Mouse (Mus musculus) kidney, postnatal 4 days (tissue): ENCODE measurements around the gene S100a10.
A peak's percentile ranks its signal among the peaks of the same experiment; 100 is the strongest.
"Not testable (repeated sequence)": the region's sequence is repeated elsewhere in the genome, so short reads cannot be mapped to it uniquely, and the experiment has no call there.

ENCODE experiments used
- DNase-seq, 2 experiments: peaks; one replicate each; pipeline ENCODE4 v3.0.0; 2021; ENCODE audit warnings: mixed read lengths in 2 of 2

S100a10 gene

DNA sequence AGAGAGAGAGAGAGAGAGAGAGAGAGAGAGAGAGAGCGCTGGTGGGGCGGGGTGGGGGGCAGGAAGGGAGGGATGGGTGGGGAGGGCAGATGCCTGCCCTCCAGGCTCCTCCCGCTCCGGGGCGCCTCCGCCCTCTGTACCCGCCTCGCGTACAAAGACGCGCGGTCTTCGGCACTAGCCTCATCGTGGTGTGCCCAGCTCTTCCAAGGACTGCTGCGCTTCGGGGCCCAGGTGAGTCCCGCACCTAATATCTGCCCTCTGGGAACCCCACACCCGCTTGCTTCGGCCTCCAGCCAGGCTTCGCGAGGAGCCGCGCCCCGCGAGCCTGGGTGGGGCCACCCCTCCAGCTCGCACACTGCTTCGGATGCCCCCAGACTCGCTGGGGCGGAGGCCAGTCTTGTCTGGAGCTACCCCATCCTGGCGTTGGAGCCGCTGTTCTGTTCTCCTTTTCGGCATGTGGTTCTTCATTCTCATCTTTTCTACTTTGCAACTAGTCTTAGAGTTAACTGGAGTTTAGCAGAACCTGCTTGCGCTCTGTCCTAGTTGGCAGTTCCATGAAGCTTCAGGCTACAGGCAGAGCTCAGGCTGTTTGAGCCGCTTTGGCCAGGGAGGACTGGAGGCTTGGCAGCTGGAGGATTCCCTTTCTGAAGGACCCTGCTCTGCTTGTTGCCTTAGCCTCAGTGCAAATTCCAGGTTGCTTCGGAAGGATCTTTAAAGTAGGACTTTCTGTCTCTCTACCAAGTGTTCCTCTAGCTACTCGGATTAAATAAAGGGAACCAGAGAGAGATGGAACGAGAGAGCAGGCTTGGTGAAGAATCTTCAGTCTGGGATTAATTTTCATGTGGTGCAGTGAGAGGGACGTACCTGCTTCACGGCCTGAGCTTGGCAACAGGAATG is at the start of gene S100a10:
Gene S100a10, plus strand, starts transcription at position 100 of the 897 bp plus-strand sequence.
- peak; percentile 77 to 85 for DNase-seq

DNA sequence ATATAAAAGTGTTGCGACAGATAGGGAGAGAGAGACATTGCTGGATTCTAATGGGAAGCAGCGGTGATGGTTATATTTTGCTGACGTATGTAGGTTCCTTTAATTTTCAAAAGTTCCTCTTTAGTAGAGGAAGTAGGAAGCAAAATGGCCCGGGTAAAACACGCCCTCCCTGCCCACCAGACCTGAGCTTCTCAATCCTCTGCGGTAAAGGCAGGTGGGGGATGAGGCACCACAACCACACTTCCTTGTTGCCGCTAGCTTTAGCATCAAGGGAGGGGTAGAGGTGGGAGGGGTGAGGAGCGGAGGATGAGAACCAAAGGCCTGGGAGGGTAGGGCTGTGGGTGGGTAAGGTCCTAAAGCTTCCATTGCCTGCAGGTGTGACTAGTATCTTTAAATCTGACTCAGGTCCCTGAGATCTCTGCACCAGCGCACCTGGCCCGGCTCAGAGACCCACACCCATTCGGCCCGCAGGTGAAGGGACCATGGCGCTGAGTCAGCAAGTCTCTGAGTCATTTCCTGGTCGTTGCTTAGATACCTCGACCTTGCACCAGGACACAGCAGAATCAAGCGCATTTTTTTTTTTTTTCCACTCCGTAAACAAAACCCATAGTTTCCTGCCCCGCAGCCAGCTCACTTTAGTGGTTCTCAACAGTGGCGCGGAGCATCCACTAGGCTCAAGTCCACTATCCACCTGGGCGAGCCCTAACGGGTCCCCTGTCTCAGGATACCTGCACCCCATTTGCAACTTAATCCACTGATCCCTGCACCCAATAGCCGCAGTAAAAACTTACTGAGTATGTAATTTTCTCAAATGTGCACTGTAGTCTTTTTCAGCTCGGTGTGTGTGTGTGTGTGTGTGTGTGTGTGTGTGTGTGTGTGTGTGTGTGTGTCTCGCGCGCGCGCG is 48.7 kb upstream of the S100a10 start:
- peak; percentile 51 to 73 for DNase-seq

- DNase-seq = peak in 1 of 2 experiments; percentile 20
Observed at GRCm38 (mm10) chr3:93506881-93507325, 48.0 kb upstream of the S100a10 start.

GRCm38 (mm10) chr3:93509301-93509700 is 45.6 kb upstream of the S100a10 start:
- no peak for DNase-seq

GRCm38 (mm10) chr3:93511036-93511435 is 43.8 kb upstream of the S100a10 start:
- DNase-seq = no peak

DNA sequence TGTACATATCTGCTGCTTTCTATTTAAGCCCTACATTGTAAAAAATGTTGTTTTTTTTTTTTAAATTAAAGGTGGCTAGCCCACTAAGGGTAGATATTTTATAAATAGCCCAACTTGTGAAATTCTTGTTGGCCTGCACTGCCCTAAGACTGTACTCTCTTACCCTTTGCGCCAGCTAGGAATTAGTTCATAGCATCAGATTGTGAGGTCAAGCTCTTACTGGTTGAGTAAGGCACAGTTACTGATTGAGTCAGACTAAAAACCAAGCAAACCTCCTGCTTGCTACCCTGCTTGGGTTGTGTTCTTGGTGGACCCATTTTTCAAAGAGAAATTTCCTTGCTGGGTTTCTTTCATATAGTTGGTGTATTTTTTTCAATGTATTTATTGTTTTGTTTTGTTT is 43.1 kb upstream of the S100a10 start:
- DNase-seq = no peak

- no peak for DNase-seq
Observed at GRCm38 (mm10) chr3:93512386-93513101, 42.3 kb upstream of the S100a10 start.

GRCm38 (mm10) chr3:93514628-93515027 is 40.3 kb upstream of the S100a10 start:
- DNase-seq = no peak

GRCm38 (mm10) chr3:93517343-93517742 is 37.5 kb upstream of the S100a10 start:
- DNase-seq = no peak

GRCm38 (mm10) chr3:93519856-93520329 is 35.0 kb upstream of the S100a10 start:
- no peak for DNase-seq

DNA sequence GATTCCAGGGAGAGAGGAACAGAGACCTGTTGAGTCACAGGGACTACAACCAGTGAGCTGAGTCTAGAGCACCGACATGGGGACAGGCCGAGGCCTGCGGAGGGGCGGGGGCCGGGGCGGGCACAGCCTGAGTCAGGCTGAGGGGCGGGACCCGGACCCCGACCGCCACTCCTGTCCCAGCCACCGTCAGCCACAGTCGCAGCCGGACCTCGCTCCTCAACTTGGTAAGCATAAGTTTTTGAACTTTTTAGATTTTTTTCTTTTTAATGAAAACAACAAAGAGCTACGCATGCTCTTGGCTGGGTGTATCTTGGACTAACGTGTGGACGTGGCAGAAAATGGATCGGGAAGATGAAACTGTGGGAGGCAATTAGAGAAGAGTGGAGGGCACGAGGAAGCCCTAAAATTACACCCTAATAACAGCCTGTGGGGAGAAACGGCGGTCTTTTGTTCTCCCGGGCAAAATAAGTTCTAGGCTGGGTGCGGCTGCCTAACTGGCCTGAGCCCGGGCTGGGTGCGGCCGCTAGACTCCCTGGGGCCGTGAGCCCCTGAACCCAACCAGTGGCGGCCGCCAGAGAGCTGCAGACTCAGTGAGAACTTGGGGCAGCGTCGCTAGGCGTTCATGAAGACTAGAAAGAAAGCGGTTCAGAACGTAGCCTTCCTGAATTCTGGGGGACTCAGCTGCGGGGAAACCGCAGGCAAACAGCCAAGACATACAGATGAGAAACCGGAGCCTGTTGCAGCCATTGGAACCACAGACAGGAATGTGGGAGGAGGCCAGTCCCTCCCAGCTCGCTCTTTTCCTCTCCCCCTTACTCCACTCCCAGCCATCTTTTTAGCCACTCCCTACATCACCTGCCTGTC is 34.3 kb upstream of the S100a10 start, which contains the start of gene S100a11:
Gene S100a11, plus strand, starts transcription at position 159 of the 864 bp plus-strand sequence.
- DNase-seq = peak; percentile 78 to 85

- DNase-seq = no peak
Observed at GRCm38 (mm10) chr3:93521462-93522057, 33.3 kb upstream of the S100a10 start.

- DNase-seq = peak; percentile 79 to 81
Observed at GRCm38 (mm10) chr3:93522611-93523010, 32.3 kb upstream of the S100a10 start.

DNA sequence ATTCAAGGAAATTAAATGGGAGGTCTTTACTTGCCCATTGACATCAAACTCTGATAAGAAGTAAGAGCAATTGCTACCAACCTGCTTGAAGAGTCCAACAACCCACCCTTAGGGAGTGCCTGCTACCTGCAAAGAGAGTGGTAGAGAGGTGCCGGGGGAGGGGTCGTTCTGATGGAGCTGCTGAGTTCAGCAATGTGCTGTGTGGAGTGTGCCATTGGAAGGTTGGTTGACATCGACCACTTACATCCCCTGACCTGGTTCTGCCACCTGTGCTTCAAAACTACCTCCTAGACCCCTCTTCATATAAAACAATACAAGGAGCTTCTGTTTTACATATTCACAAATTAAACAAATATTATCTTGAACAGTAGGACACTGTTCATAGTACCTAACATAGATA is 27.6 kb upstream of the S100a10 start:
- DNase-seq = peak in 1 of 2 experiments; percentile 9

- no peak for DNase-seq
Observed at GRCm38 (mm10) chr3:93528807-93529206, 26.1 kb upstream of the S100a10 start.

GRCm38 (mm10) chr3:93537068-93537576 is 17.8 kb upstream of the S100a10 start:
- peak; percentile 80 to 86 for DNase-seq

DNA sequence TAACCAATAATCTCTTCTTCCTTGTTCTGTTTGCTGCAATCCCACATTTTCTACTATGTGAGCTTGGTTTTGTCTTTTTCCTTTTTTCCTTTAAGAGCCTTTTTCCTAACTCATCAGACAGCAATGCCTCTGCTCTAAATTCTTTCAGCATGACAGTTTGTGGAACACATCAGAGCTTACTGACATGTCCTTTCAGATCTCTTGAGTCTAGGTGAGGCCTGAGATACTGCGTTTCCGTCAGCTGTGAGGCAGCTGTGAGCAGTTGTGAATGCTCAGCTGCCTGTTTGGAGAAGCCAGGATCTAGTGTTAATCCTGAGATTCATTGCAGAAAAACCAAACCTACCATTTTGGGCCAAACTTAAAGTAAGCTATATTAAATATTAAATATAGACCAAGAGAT is 16.4 kb upstream of the S100a10 start:
- no peak for DNase-seq

- no peak for DNase-seq
Observed at GRCm38 (mm10) chr3:93541501-93541900, 13.4 kb upstream of the S100a10 start.

- not testable (repeated sequence) for DNase-seq
Observed at GRCm38 (mm10) chr3:93544170-93544569, 10.7 kb upstream of the S100a10 start.

- DNase-seq = peak; percentile 92 to 94
Observed at GRCm38 (mm10) chr3:93547099-93547648, 7.7 kb upstream of the S100a10 start.
